Mouse (Mus musculus): ENCODE results near the gene Rnf220.

DNA sequence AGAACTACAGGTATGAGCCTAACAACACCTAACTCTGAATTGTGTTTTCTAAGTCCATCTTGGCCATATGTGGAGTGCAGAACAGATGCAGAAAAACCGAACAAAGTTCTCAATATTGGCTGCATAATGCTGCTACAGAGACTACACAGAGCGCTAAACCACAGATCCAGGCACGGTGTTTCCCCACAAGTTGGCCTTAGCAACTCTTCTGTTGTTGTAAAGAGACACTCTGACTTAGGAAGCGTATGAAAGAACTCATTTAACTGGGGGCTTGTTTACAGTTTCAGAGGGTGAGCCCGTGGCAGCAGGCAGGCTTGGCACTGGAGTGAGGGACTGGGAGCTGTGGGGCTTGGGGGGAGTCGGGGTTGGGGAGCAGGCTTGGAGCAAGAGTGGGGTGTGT lies 142.2 kb downstream of the Rnf220 start:
- TF ChIP-seq EP300 (IDR thresholded peaks at IDR 0.05; ENCODE audit: low read depth) (no peak), CTCF (IDR thresholded peaks at IDR 0.05; ENCODE audit: low read depth) (no peak)

Data from liver, postnatal 0 days (tissue).